Mouse (Mus musculus): ENCODE data around the gene Polr2h. TPM values are rescaled to one million over a fixed set of nuclear protein-coding genes. Genes with fewer than 3 reads are reported as not detected.

Gene Polr2h
- polyA plus RNA-seq, 1 experiment from 2014 or later, result 127 TPM

GRCm38 (mm10) chr16:20695622-20696323 lies 21.7 kb upstream of the Polr2h start:
- Histone ChIP-seq H3K27ac (ENCODE audit: low read depth, low read length) (no peak overlapping the region), H3K36me3 (ENCODE audit: control insufficient read depth, insufficient read depth, low read length) (peaks cover 10% of the 10 kb centered on the region), H3K9ac (ENCODE audit: low read depth, low read length) (peak overlapping the region; percentile 38), H3K4me1 (replicated peaks; ENCODE audit: control insufficient read depth, insufficient read depth, low read length) (peaks cover 24% of the 10 kb centered on the region), H3K9me3 (ENCODE audit: control insufficient read depth, low read length) (no peaks in the 10 kb centered on the region), H3K4me3 (ENCODE audit: low read depth, low read length) (peak overlapping the region; percentile 42), H3K4me2 (peak overlapping the region; percentile 71), H3K27me3 (replicated peaks; ENCODE audit: control insufficient read depth, insufficient read depth, low read length) (peaks cover 19% of the 10 kb centered on the region)
- 0 out of 2 replicates have a peak, but pooled peaks have one; percentile 4 for ATAC-seq (replicated peaks; ENCODE audit: low FRiP score)
- DNase-seq (ENCODE audit: low spot score), result no peak
- WGBS, result 7% methylated on average over 46 of the region's 46 CpGs

- Histone ChIP-seq H3K27ac (ENCODE audit: low read depth, low read length) (no peak overlapping the region), H3K36me3 (ENCODE audit: control insufficient read depth, insufficient read depth, low read length) (no peaks in the 10 kb centered on the region), H3K9ac (ENCODE audit: low read depth, low read length) (no peak overlapping the region), H3K4me3 (ENCODE audit: low read depth, low read length) (no peak overlapping the region), H3K27me3 (replicated peaks; ENCODE audit: control insufficient read depth, insufficient read depth, low read length) (peaks cover 15% of the 10 kb centered on the region), H3K9me3 (ENCODE audit: control insufficient read depth, low read length) (no peaks in the 10 kb centered on the region), H3K4me2 (no peak overlapping the region), H3K4me1 (replicated peaks; ENCODE audit: control insufficient read depth, insufficient read depth, low read length) (peaks cover 38% of the 10 kb centered on the region)
- ATAC-seq (replicated peaks; ENCODE audit: low FRiP score), result no peak
- DNase-seq (ENCODE audit: low spot score), result no peak
- 69% methylated on average over 5 of the region's 5 CpGs for WGBS
These were observed 18.2 kb upstream of the Polr2h start for GRCm38 (mm10) chr16:20699266-20699665.

GRCm38 (mm10) chr16:20700036-20700435 lies 17.4 kb upstream of the Polr2h start:
- H3K4me3 ChIP-seq (ENCODE audit: low read depth, low read length), result no peak overlapping the region
- DNase-seq (ENCODE audit: low spot score), result no peak
- peaks cover 45% of the 10 kb centered on the region for H3K4me1 ChIP-seq (replicated peaks; ENCODE audit: control insufficient read depth, insufficient read depth, low read length)
- WGBS, result 65% methylated on average over 5 of the region's 5 CpGs
- H3K9ac ChIP-seq (ENCODE audit: low read depth, low read length), result no peak overlapping the region
- no peaks in the 10 kb centered on the region; the same call in 1 of the 2 replicates for H3K36me3 ChIP-seq (ENCODE audit: control insufficient read depth, insufficient read depth, low read length)
- no peak for ATAC-seq (replicated peaks; ENCODE audit: low FRiP score)
- H3K27ac ChIP-seq (ENCODE audit: low read depth, low read length), result no peak overlapping the region
- no peaks in the 10 kb centered on the region for H3K9me3 ChIP-seq (ENCODE audit: control insufficient read depth, low read length)
- peaks cover 15% of the 10 kb centered on the region for H3K27me3 ChIP-seq (replicated peaks; ENCODE audit: control insufficient read depth, insufficient read depth, low read length)
- no peak overlapping the region for H3K4me2 ChIP-seq

GRCm38 (mm10) chr16:20701316-20701715 lies 16.1 kb upstream of the Polr2h start:
- no peak overlapping the region for H3K4me3 ChIP-seq (ENCODE audit: low read depth, low read length)
- no peak for ATAC-seq (replicated peaks; ENCODE audit: low FRiP score)
- peaks cover 4% of the 10 kb centered on the region for H3K36me3 ChIP-seq (ENCODE audit: control insufficient read depth, insufficient read depth, low read length)
- H3K27me3 ChIP-seq (replicated peaks; ENCODE audit: control insufficient read depth, insufficient read depth, low read length), result peaks cover 3% of the 10 kb centered on the region
- no peak overlapping the region for H3K9ac ChIP-seq (ENCODE audit: low read depth, low read length)
- no peak overlapping the region for H3K4me2 ChIP-seq
- H3K4me1 ChIP-seq (replicated peaks; ENCODE audit: control insufficient read depth, insufficient read depth, low read length), result peaks cover 47% of the 10 kb centered on the region
- no peak overlapping the region for H3K27ac ChIP-seq (ENCODE audit: low read depth, low read length)
- no peak for DNase-seq (ENCODE audit: low spot score)
- WGBS, result 65% methylated on average over 7 of the region's 7 CpGs
- no peaks in the 10 kb centered on the region for H3K9me3 ChIP-seq (ENCODE audit: control insufficient read depth, low read length)

- H3K4me1 ChIP-seq (replicated peaks; ENCODE audit: control insufficient read depth, insufficient read depth, low read length), result peaks cover 53% of the 10 kb centered on the region
- no peak for ATAC-seq (replicated peaks; ENCODE audit: low FRiP score)
- H3K4me2 ChIP-seq, result peak overlapping the region; percentile 56
- no peak for DNase-seq (ENCODE audit: low spot score)
- H3K9ac ChIP-seq (ENCODE audit: low read depth, low read length), result 0 out of 2 replicates have a peak overlapping the region, but pooled peaks have one; percentile 4
- H3K9me3 ChIP-seq (ENCODE audit: control insufficient read depth, low read length), result no peaks in the 10 kb centered on the region
- peak overlapping the region; percentile 91 for H3K27ac ChIP-seq (ENCODE audit: low read depth, low read length)
- 45% methylated on average over 12 of the region's 12 CpGs for WGBS
- no peaks in the 10 kb centered on the region for H3K27me3 ChIP-seq (replicated peaks; ENCODE audit: control insufficient read depth, insufficient read depth, low read length)
- H3K36me3 ChIP-seq (ENCODE audit: control insufficient read depth, insufficient read depth, low read length), result peaks cover 4% of the 10 kb centered on the region
- H3K4me3 ChIP-seq (ENCODE audit: low read depth, low read length), result no peak overlapping the region
These were observed 15.5 kb upstream of the Polr2h start for GRCm38 (mm10) chr16:20701729-20702521.

- Histone ChIP-seq H3K9ac (ENCODE audit: low read depth, low read length) (no peak overlapping the region), H3K36me3 (ENCODE audit: control insufficient read depth, insufficient read depth, low read length) (peaks cover 4% of the 10 kb centered on the region), H3K4me2 (peak overlapping the region; percentile 56), H3K27ac (ENCODE audit: low read depth, low read length) (peak overlapping the region; percentile 91), H3K4me1 (replicated peaks; ENCODE audit: control insufficient read depth, insufficient read depth, low read length) (peaks cover 58% of the 10 kb centered on the region), H3K4me3 (ENCODE audit: low read depth, low read length) (0 out of 2 replicates have a peak overlapping the region, but pooled peaks have one; percentile 21), H3K9me3 (ENCODE audit: control insufficient read depth, low read length) (no peaks in the 10 kb centered on the region), H3K27me3 (replicated peaks; ENCODE audit: control insufficient read depth, insufficient read depth, low read length) (no peaks in the 10 kb centered on the region)
- ATAC-seq (replicated peaks; ENCODE audit: low FRiP score) (peak; percentile 82), DNase-seq (ENCODE audit: low spot score) (peak; percentile 71)
- 11% methylated on average over 8 of the region's 8 CpGs for WGBS
These were observed 15.0 kb upstream of the Polr2h start for GRCm38 (mm10) chr16:20702522-20702893.

GRCm38 (mm10) chr16:20703071-20703470 lies 14.4 kb upstream of the Polr2h start:
- H3K4me3 ChIP-seq (ENCODE audit: low read depth, low read length), result peak overlapping the region; percentile 21; the same call in 1 of the 2 replicates
- peak overlapping the region; percentile 91 for H3K27ac ChIP-seq (ENCODE audit: low read depth, low read length)
- H3K9me3 ChIP-seq (ENCODE audit: control insufficient read depth, low read length), result no peaks in the 10 kb centered on the region
- peak overlapping the region; percentile 59 for H3K9ac ChIP-seq (ENCODE audit: low read depth, low read length)
- peak overlapping the region; percentile 56 for H3K4me2 ChIP-seq
- WGBS, result 85% methylated on average over 10 of the region's 10 CpGs
- H3K4me1 ChIP-seq (replicated peaks; ENCODE audit: control insufficient read depth, insufficient read depth, low read length), result peaks cover 63% of the 10 kb centered on the region
- peaks cover 7% of the 10 kb centered on the region for H3K36me3 ChIP-seq (ENCODE audit: control insufficient read depth, insufficient read depth, low read length)
- H3K27me3 ChIP-seq (replicated peaks; ENCODE audit: control insufficient read depth, insufficient read depth, low read length), result no peaks in the 10 kb centered on the region
- no peak for ATAC-seq (replicated peaks; ENCODE audit: low FRiP score)
- no peak for DNase-seq (ENCODE audit: low spot score)

GRCm38 (mm10) chr16:20703699-20704400 lies 13.6 kb upstream of the Polr2h start:
- Histone ChIP-seq H3K4me2 (peak overlapping the region; percentile 56), H3K27ac (ENCODE audit: low read depth, low read length) (peak overlapping the region; percentile 91), H3K27me3 (replicated peaks; ENCODE audit: control insufficient read depth, insufficient read depth, low read length) (no peaks in the 10 kb centered on the region), H3K4me1 (replicated peaks; ENCODE audit: control insufficient read depth, insufficient read depth, low read length) (peaks cover 63% of the 10 kb centered on the region), H3K9ac (ENCODE audit: low read depth, low read length) (peak overlapping the region; percentile 59), H3K4me3 (ENCODE audit: low read depth, low read length) (peak overlapping the region; percentile 21; the same call in 1 of the 2 replicates), H3K9me3 (ENCODE audit: control insufficient read depth, low read length) (no peaks in the 10 kb centered on the region), H3K36me3 (ENCODE audit: control insufficient read depth, insufficient read depth, low read length) (peaks cover 9% of the 10 kb centered on the region)
- DNase-seq (ENCODE audit: low spot score) (no peak), ATAC-seq (replicated peaks; ENCODE audit: low FRiP score) (peak; percentile 76)
- WGBS, result 64% methylated on average over 6 of the region's 6 CpGs

Data from liver, embryonic 11.5 days (tissue).